Mouse (Mus musculus): ENCODE measurements around the gene Ptprn. TPM values are rescaled to one million over a fixed set of nuclear protein-coding genes. Genes with fewer than 3 reads are reported as not detected.
"Not testable (repeated sequence)": the region's sequence is repeated elsewhere in the genome, so short reads cannot be mapped to it uniquely, and the experiment has no call there.

Gene Ptprn
- total RNA-seq, 2 experiments from 2014 or later = 0.08 to 0.13 TPM

- intact Hi-C loops (cut with DNase I; ENCODE audit: low total_unique reads) = no loop called here
- DNase-seq = no peak
Observed at GRCm38 (mm10) chr1:75254625-75255013, 9.7 kb downstream of the Ptprn start.

DNA sequence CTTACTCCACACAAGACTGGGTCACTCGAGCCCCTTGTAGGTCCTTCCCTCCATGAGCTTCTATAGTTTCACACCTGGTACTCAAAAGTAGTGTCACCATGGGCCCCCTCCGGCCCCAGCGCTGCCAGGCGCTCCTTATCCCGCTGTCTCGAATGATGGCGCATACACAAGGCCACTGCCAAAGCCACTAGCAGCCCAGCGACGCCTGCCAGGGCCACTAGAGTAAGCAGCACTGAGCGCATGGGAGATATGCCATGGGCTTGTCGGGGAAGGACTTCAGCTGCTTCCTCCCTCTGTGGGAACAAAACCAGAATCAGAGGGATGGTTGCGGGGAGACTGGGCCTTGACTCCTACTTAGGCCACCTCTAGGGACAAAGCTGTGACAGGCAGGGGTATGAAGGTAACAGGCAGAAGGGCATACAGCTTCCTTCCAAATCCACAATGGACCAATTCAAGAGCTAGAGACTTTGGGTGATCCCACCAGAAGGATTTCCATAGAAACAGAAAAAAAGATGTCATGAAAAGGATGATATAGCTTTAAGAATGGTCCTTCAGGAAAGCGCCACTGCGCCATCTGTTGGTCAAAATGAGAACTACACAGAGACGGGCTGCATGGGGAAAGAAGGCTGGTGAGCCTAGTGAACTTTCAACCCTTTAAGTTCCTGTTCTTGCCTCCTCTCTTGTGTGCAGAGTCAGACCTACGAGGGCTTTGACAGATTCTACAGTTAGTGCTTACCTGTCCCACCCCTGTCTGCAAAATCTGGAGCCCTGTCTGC lies 10.3 kb downstream of the Ptprn start:
- intact Hi-C loops (cut with DNase I; ENCODE audit: low total_unique reads) = no loop called here
- DNase-seq = peak; percentile 74

DNA sequence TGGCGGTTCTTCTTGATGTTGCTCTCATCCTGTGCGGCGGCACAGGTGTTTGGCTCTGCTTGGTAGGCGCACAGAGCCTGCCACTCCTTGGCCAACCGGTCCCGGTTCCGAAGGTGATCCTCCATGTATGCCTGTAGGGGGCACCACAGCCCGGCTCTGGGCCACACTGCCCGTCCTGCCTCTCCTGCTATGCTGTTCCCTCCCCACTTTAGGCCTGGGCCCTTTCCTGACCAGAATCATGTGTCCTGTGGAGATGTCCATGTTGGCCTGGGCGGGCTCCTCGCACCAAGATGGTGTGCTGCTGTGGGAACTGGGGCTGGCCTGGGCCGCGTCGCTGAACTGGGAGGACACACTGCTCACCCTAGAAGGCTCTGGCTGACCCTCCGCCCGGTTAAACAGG lies 11.3 kb downstream of the Ptprn start:
- no peak for DNase-seq
- intact Hi-C loops (cut with DNase I; ENCODE audit: low total_unique reads) = no loop called here

- no peak for DNase-seq
- intact Hi-C loops (cut with DNase I; ENCODE audit: low total_unique reads) = no loop called here
Observed at GRCm38 (mm10) chr1:75252308-75252707, 12.0 kb downstream of the Ptprn start.

DNA sequence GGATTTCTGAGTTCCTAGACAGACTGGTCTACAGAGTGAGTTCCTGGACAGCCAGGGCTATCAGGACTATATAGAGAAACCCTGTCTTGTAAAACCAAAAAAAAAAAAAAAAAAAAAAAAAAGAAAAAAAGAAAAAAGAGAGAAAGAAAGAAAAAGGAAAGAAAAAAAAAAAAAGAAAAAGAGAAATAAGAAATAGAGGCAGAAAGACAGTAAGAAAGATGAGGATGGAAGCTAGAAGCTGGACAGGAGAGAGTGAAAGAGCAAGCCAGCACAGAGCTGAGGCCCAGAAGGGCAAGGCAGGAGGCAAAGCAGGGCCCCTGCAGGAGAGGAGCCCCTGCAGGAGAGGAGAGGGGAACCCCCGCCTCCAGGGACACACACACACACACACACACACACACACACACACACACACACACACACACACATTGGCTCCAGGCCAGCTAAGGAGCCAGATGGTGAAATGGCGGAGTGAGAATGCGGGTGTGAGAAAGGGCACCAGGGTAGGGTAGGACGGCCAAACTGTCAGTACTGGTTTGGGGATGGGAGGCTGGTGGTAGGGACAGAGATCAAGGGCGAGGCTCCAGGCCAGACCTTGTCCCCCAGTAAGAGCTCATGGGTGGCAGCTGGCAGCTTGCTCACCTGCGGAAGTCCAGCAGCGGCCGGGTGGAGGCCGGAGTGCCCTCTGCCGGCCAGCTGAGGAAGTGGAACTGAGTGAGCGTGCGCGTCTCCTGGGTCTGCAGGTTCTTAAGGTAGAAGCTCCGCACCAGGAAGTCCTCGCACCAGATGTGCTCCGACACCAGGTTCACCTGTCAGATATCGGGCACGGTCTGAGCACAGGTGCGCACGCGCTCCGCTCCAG lies 13.0 kb downstream of the Ptprn start:
- peak; percentile 76 for DNase-seq
- intact Hi-C loops (cut with DNase I; ENCODE audit: low total_unique reads) = no loop called here

- intact Hi-C loops (cut with DNase I; ENCODE audit: low total_unique reads) = no loop called here
- no peak for DNase-seq
Observed at GRCm38 (mm10) chr1:75250498-75250897, 13.8 kb downstream of the Ptprn start.

- DNase-seq = peak; percentile 61
Observed at GRCm38 (mm10) chr1:75248041-75248772, 16.1 kb downstream of the Ptprn start.

GRCm38 (mm10) chr1:75247071-75247930 lies 17.0 kb downstream of the Ptprn start:
- no peak for DNase-seq
- intact Hi-C loops (cut with DNase I; ENCODE audit: low total_unique reads) = no loop called here

More at GRCm38 (mm10) chr1:75248041-75248772, 16.1 kb downstream of the Ptprn start:
- intact Hi-C loops (cut with DNase I; ENCODE audit: low total_unique reads) = no loop called here

- DNase-seq = no peak
- intact Hi-C loops (cut with DNase I; ENCODE audit: low total_unique reads) = no loop called here
Observed at GRCm38 (mm10) chr1:75244836-75245235, 19.5 kb downstream of the Ptprn start.

DNA sequence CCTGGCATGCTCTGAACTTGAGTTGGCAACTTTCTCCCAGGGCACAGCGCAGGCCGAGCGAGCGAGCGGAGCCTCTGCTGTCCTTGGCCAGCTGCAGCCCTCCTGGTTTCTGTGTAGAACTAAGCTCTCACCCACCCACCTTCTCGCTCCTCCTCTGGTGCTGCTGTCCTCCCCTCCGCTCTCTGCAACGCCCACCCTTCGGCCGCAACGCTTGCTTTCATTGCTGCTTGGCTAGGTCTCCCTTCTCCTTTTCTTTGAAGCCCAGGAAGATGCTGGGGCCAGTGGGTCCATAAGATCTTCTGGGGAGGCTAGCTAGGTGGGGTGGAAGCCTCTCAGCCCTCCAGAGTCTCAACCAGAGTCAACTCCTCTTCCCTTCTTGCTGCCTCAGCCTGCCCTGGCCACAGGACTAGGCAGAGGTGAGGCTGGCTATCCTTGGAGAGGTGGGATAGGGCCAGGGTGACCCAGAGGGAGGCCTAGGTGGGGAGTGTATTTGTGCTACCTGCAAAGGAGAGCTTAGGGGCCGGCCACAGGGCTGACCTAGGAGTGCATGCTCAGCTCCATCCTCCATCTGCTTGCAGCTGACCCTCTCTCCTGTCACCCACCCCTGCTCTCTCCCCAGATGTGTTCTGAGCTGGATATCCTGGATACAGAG lies 20.0 kb downstream of the Ptprn start:
- no peak for DNase-seq
- intact Hi-C loops (cut with DNase I; ENCODE audit: low total_unique reads) = no loop called here

GRCm38 (mm10) chr1:75243411-75243810 lies 20.9 kb downstream of the Ptprn start:
- intact Hi-C loops (cut with DNase I; ENCODE audit: low total_unique reads) = no loop called here

GRCm38 (mm10) chr1:75239591-75239990 lies 24.7 kb downstream of the Ptprn start:
- no peak for DNase-seq
- intact Hi-C loops (cut with DNase I; ENCODE audit: low total_unique reads) = no loop called here

More at GRCm38 (mm10) chr1:75243411-75243810, 20.9 kb downstream of the Ptprn start:
- no peak for DNase-seq

GRCm38 (mm10) chr1:75236117-75237050 lies 27.9 kb downstream of the Ptprn start, which contains the start of gene Dnajb2:
Gene Dnajb2, plus strand, starts transcription at chr1:75236406.
- DNase-seq = peak; percentile 88
- intact Hi-C loops (cut with DNase I; ENCODE audit: low total_unique reads) = no loop called here

- DNase-seq = peak; percentile 42
- intact Hi-C loops (cut with DNase I; ENCODE audit: low total_unique reads) = no loop called here
Observed at GRCm38 (mm10) chr1:75234606-75235005, 29.7 kb downstream of the Ptprn start.

- intact Hi-C loops (cut with DNase I; ENCODE audit: low total_unique reads); DNase-seq: not testable (repeated sequence)
Observed at GRCm38 (mm10) chr1:75232489-75232888, 31.8 kb downstream of the Ptprn start.

- DNase-seq = no peak
- intact Hi-C loops (cut with DNase I; ENCODE audit: low total_unique reads) = no loop called here
Observed at GRCm38 (mm10) chr1:75231664-75232152, 32.6 kb downstream of the Ptprn start, which contains the start of gene A630095N17Rik. Gene A630095N17Rik, minus strand, starts transcription at chr1:75232102.

DNA sequence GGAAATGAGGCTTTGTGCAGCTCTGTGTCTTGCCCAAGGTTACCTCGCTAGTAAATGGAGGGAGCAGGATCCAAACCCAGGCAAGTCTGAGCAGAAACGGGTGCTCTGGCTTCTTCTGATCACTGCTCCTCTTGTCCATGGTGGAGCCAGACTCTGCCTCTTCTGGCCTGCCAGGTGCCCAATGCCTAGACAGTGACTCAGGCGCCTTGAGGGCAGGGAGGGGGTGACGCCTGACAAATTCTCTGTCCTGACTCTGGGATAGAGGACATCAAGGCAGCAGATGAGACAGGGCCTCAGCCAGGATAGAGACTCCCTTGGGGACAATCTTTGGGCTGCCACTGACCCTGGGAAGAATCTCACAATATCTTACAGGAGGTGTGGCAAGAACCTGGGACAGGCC lies 33.1 kb downstream of the Ptprn start:
- DNase-seq = no peak
- intact Hi-C loops (cut with DNase I; ENCODE audit: low total_unique reads) = no loop called here

Measured in gastrocnemius, postnatal 14 days (tissue).